Mouse (Mus musculus): ENCODE results near the gene Ptprn2. TPM values are rescaled to one million over a fixed set of nuclear protein-coding genes. Genes with fewer than 3 reads are reported as not detected.

The Ptprn2 gene
- polyA plus RNA-seq, 1 experiment from 2014 or later, result 2.9 TPM

- peak overlapping the region; percentile 70 for H3K4me3 ChIP-seq (ENCODE audit: low read depth, low read length)
- H3K9me3 ChIP-seq (ENCODE audit: control insufficient read depth, low read length), result no peaks in the 10 kb centered on the region
- peak; percentile 35 for DNase-seq (ENCODE audit: low spot score)
- peaks cover 34% of the 10 kb centered on the region for H3K4me1 ChIP-seq (ENCODE audit: control insufficient read depth, insufficient read depth, low read length)
- 2% methylated on average over 8 of the region's 8 CpGs for WGBS
- peak overlapping the region; percentile 75; the same call in 1 of the 2 replicates for H3K27ac ChIP-seq (ENCODE audit: low read depth, low read length)
- no peaks in the 10 kb centered on the region for H3K36me3 ChIP-seq (ENCODE audit: control insufficient read depth, insufficient read depth, low read length)
- peak overlapping the region; percentile 83; the same call in 1 of the 2 replicates for H3K9ac ChIP-seq (ENCODE audit: low read length)
- H3K4me2 ChIP-seq (ENCODE audit: low read depth), result peak overlapping the region; percentile 73
- ATAC-seq (ENCODE audit: insufficient read depth, low FRiP score, low TSS enrichment), result no peak
- H3K27me3 ChIP-seq (ENCODE audit: control insufficient read depth, insufficient read depth, low read length), result peaks cover 46% of the 10 kb centered on the region
Observed at GRCm38 (mm10) chr12:117153166-117153480, 667.6 kb downstream of the Ptprn2 start.

- DNase-seq (ENCODE audit: low spot score), result peak; percentile 80
- H3K4me1 ChIP-seq (ENCODE audit: control insufficient read depth, insufficient read depth, low read length), result peaks cover 35% of the 10 kb centered on the region
- H3K27me3 ChIP-seq (ENCODE audit: control insufficient read depth, insufficient read depth, low read length), result peaks cover 46% of the 10 kb centered on the region
Observed at GRCm38 (mm10) chr12:117153671-117154355, 668.3 kb downstream of the Ptprn2 start.

GRCm38 (mm10) chr12:117154356-117155243 lies 669.1 kb downstream of the Ptprn2 start:
- H3K27me3 ChIP-seq (ENCODE audit: control insufficient read depth, insufficient read depth, low read length), result peaks cover 52% of the 10 kb centered on the region

More at GRCm38 (mm10) chr12:117153671-117154355, 668.3 kb downstream of the Ptprn2 start:
- no peaks in the 10 kb centered on the region for H3K9me3 ChIP-seq (ENCODE audit: control insufficient read depth, low read length)
- H3K4me2 ChIP-seq (ENCODE audit: low read depth), result peak overlapping the region; percentile 73
- peak overlapping the region; percentile 75 for H3K27ac ChIP-seq (ENCODE audit: low read depth, low read length)
- peak; percentile 62 for ATAC-seq (ENCODE audit: insufficient read depth, low FRiP score, low TSS enrichment)
- WGBS, result 1% methylated on average over 61 of the region's 73 CpGs
- peak overlapping the region; percentile 70 for H3K4me3 ChIP-seq (ENCODE audit: low read depth, low read length)
- H3K9ac ChIP-seq (ENCODE audit: low read length), result peak overlapping the region; percentile 83
- H3K36me3 ChIP-seq (ENCODE audit: control insufficient read depth, insufficient read depth, low read length), result no peaks in the 10 kb centered on the region

GRCm38 (mm10) chr12:117155307-117156220 lies 670.0 kb downstream of the Ptprn2 start:
- DNase-seq (ENCODE audit: low spot score) (peak; percentile 75), ATAC-seq (ENCODE audit: insufficient read depth, low FRiP score, low TSS enrichment) (peak; percentile 11; the same call in 1 of the 2 replicates)
- WGBS, result 2% methylated on average over 33 of the region's 33 CpGs
- Histone ChIP-seq H3K4me2 (ENCODE audit: low read depth) (peak overlapping the region; percentile 73), H3K27ac (ENCODE audit: low read depth, low read length) (peak overlapping the region; percentile 91), H3K4me3 (ENCODE audit: low read depth, low read length) (peak overlapping the region; percentile 70), H3K27me3 (ENCODE audit: control insufficient read depth, insufficient read depth, low read length) (peaks cover 57% of the 10 kb centered on the region), H3K9ac (ENCODE audit: low read length) (peak overlapping the region; percentile 83), H3K36me3 (ENCODE audit: control insufficient read depth, insufficient read depth, low read length) (no peaks in the 10 kb centered on the region), H3K9me3 (ENCODE audit: control insufficient read depth, low read length) (no peaks in the 10 kb centered on the region), H3K4me1 (ENCODE audit: control insufficient read depth, insufficient read depth, low read length) (peaks cover 52% of the 10 kb centered on the region)

More at GRCm38 (mm10) chr12:117154356-117155243, 669.1 kb downstream of the Ptprn2 start:
- ATAC-seq (ENCODE audit: insufficient read depth, low FRiP score, low TSS enrichment), result no peak; the same call in 1 of the 2 replicates
- H3K27ac ChIP-seq (ENCODE audit: low read depth, low read length), result peak overlapping the region; percentile 75; the same call in 1 of the 2 replicates
- peak overlapping the region; percentile 73 for H3K4me2 ChIP-seq (ENCODE audit: low read depth)
- H3K4me1 ChIP-seq (ENCODE audit: control insufficient read depth, insufficient read depth, low read length), result peaks cover 43% of the 10 kb centered on the region
- peak overlapping the region; percentile 70 for H3K4me3 ChIP-seq (ENCODE audit: low read depth, low read length)
- no peaks in the 10 kb centered on the region for H3K36me3 ChIP-seq (ENCODE audit: control insufficient read depth, insufficient read depth, low read length)
- 2% methylated on average over 27 of the region's 27 CpGs for WGBS
- H3K9ac ChIP-seq (ENCODE audit: low read length), result peak overlapping the region; percentile 83
- no peaks in the 10 kb centered on the region for H3K9me3 ChIP-seq (ENCODE audit: control insufficient read depth, low read length)
- DNase-seq (ENCODE audit: low spot score), result no peak

- ATAC-seq (ENCODE audit: insufficient read depth, low FRiP score, low TSS enrichment), result no peak
- Histone ChIP-seq H3K36me3 (ENCODE audit: control insufficient read depth, insufficient read depth, low read length) (no peaks in the 10 kb centered on the region), H3K9ac (ENCODE audit: low read length) (peak overlapping the region; percentile 83), H3K9me3 (ENCODE audit: control insufficient read depth, low read length) (no peaks in the 10 kb centered on the region), H3K4me2 (ENCODE audit: low read depth) (peak overlapping the region; percentile 73), H3K27me3 (ENCODE audit: control insufficient read depth, insufficient read depth, low read length) (peaks cover 55% of the 10 kb centered on the region), H3K27ac (ENCODE audit: low read depth, low read length) (peak overlapping the region; percentile 91), H3K4me1 (ENCODE audit: control insufficient read depth, insufficient read depth, low read length) (peaks cover 49% of the 10 kb centered on the region), H3K4me3 (ENCODE audit: low read depth, low read length) (peak overlapping the region; percentile 70)
- DNase-seq (ENCODE audit: low spot score), result no peak
- 9% methylated on average over 5 of the region's 5 CpGs for WGBS
Observed at GRCm38 (mm10) chr12:117156256-117156655, 670.7 kb downstream of the Ptprn2 start.

GRCm38 (mm10) chr12:117156786-117157185 lies 671.3 kb downstream of the Ptprn2 start:
- Histone ChIP-seq H3K36me3 (ENCODE audit: control insufficient read depth, insufficient read depth, low read length) (no peaks in the 10 kb centered on the region), H3K9me3 (ENCODE audit: control insufficient read depth, low read length) (no peaks in the 10 kb centered on the region), H3K4me3 (ENCODE audit: low read depth, low read length) (no peak overlapping the region), H3K27ac (ENCODE audit: low read depth, low read length) (no peak overlapping the region), H3K27me3 (ENCODE audit: control insufficient read depth, insufficient read depth, low read length) (peaks cover 51% of the 10 kb centered on the region), H3K9ac (ENCODE audit: low read length) (no peak overlapping the region), H3K4me1 (ENCODE audit: control insufficient read depth, insufficient read depth, low read length) (peaks cover 47% of the 10 kb centered on the region), H3K4me2 (ENCODE audit: low read depth) (peak overlapping the region; percentile 32)
- ATAC-seq (ENCODE audit: insufficient read depth, low FRiP score, low TSS enrichment) (no peak), DNase-seq (ENCODE audit: low spot score) (no peak)
- 24% methylated on average over 3 of the region's 3 CpGs for WGBS

GRCm38 (mm10) chr12:117157249-117157648 lies 671.7 kb downstream of the Ptprn2 start:
- H3K27ac ChIP-seq (ENCODE audit: low read depth, low read length), result no peak overlapping the region
- no peak overlapping the region for H3K9ac ChIP-seq (ENCODE audit: low read length)

More at GRCm38 (mm10) chr12:117157249-117157648, 671.7 kb downstream of the Ptprn2 start:
- peak overlapping the region; percentile 12 for H3K4me2 ChIP-seq (ENCODE audit: low read depth)
- ATAC-seq (ENCODE audit: insufficient read depth, low FRiP score, low TSS enrichment) (no peak), DNase-seq (ENCODE audit: low spot score) (no peak)
- H3K4me1 ChIP-seq (ENCODE audit: control insufficient read depth, insufficient read depth, low read length), result peaks cover 50% of the 10 kb centered on the region
- 37% methylated on average over 2 of the region's 2 CpGs for WGBS
- H3K9me3 ChIP-seq (ENCODE audit: control insufficient read depth, low read length), result no peaks in the 10 kb centered on the region
- peaks cover 47% of the 10 kb centered on the region for H3K27me3 ChIP-seq (ENCODE audit: control insufficient read depth, insufficient read depth, low read length)
- H3K4me3 ChIP-seq (ENCODE audit: low read depth, low read length), result 0 out of 2 replicates have a peak overlapping the region, but pooled peaks have one; percentile 2
- H3K36me3 ChIP-seq (ENCODE audit: control insufficient read depth, insufficient read depth, low read length), result no peaks in the 10 kb centered on the region
